Mouse (Mus musculus): ENCODE measurements at regions not wholly inside any gene's neighbourhood (a gene's known extent, or its start where the extent isn't known, plus 50 kb on each side); places are given as distances from the start of the nearest gene placed in this dataset.

DNA sequence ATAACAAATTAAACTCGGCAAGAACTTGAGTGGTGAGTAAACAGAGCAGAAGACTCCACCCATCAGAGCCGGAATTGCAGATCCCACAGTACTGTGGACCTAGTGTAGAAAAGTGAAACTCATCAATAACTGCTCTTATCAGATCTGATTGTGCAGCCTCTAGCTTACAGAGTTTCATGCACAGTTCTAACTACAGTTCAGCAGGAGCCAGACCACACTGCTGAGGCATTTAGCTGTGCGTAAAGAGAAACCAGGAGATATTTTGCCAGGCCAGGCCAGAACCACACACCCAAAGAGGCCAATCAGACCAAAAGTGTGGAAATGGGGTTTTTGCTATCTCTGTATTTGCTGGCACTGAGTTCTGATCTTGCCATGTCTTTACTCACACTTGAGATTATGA lies 71.9 kb upstream of the Ptgfr start:
- H3K36me3 ChIP-seq (ENCODE audit: insufficient read depth, low read length) = no peaks in the 10 kb centered on the region
- H3K27me3 ChIP-seq (replicated peaks; ENCODE audit: insufficient read depth, low read length) = no peaks in the 10 kb centered on the region
- no peak overlapping the region for H3K4me2 ChIP-seq (replicated peaks; ENCODE audit: low read depth, low read length)
- no peak overlapping the region for H3K9ac ChIP-seq (replicated peaks; ENCODE audit: low read depth)
- TF ChIP-seq EP300 (IDR thresholded peaks at IDR 0.05) (no peak), CTCF (IDR thresholded peaks at IDR 0.05) (no peak)
- 40% methylated on average over 3 of the region's 3 CpGs for WGBS
- H3K4me3 ChIP-seq (ENCODE audit: low read depth, low read length) = no peak overlapping the region
- DNase-seq (ENCODE audit: low spot score) (no peak), ATAC-seq (no peak)
- no peak overlapping the region for H3K27ac ChIP-seq (ENCODE audit: low read length)
- peaks cover 4% of the 10 kb centered on the region; the same call in 1 of the 2 replicates for H3K4me1 ChIP-seq (ENCODE audit: insufficient read depth, low read depth, low read length)
- H3K9me3 ChIP-seq (ENCODE audit: low read length) = no peaks in the 10 kb centered on the region

- H3K27ac ChIP-seq (ENCODE audit: low read length) = no peak overlapping the region
- TF ChIP-seq EP300 (IDR thresholded peaks at IDR 0.05) (no peak), CTCF (IDR thresholded peaks at IDR 0.05) (no peak)
- H3K4me3 ChIP-seq (ENCODE audit: low read depth, low read length) = no peak overlapping the region
- ATAC-seq = no peak
- no peaks in the 10 kb centered on the region for H3K36me3 ChIP-seq (ENCODE audit: insufficient read depth, low read length)
- no peak overlapping the region for H3K9ac ChIP-seq (replicated peaks; ENCODE audit: low read depth)
- peaks cover 4% of the 10 kb centered on the region; the same call in 1 of the 2 replicates for H3K4me1 ChIP-seq (ENCODE audit: insufficient read depth, low read depth, low read length)
- no peak for DNase-seq (ENCODE audit: low spot score)
- H3K4me2 ChIP-seq (replicated peaks; ENCODE audit: low read depth, low read length) = no peak overlapping the region
- no peaks in the 10 kb centered on the region for H3K9me3 ChIP-seq (ENCODE audit: low read length)
- no peaks in the 10 kb centered on the region for H3K27me3 ChIP-seq (replicated peaks; ENCODE audit: insufficient read depth, low read length)
Observed at GRCm38 (mm10) chr3:151908886-151909285, 71.5 kb upstream of the Ptgfr start.

DNA sequence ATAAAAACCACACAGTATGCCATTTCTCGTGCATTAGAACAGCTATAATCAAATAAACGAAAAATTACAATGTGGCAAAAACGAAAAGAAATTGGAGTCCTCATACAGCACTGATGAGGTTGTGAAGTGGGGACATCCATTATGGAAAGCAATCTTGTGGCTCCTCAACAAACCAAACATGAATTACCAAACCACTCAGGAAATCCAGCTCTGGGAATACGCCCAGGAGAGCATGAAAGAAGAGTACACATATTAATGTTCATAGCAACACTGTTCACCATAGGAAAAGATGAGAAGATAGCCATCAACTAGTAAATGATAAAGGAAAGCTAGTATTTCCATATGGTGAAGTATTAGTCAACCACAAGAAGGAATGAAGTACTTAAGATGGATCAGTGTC lies 68.3 kb upstream of the Ptgfr start:
- Histone ChIP-seq H3K4me1 (ENCODE audit: insufficient read depth, low read depth, low read length) (peaks cover 4% of the 10 kb centered on the region; the same call in 1 of the 2 replicates), H3K27me3 (replicated peaks; ENCODE audit: insufficient read depth, low read length) (no peaks in the 10 kb centered on the region), H3K27ac (ENCODE audit: low read length) (no peak overlapping the region), H3K9ac (replicated peaks; ENCODE audit: low read depth) (no peak overlapping the region), H3K4me2 (replicated peaks; ENCODE audit: low read depth, low read length) (no peak overlapping the region), H3K9me3 (ENCODE audit: low read length) (no peaks in the 10 kb centered on the region), H3K4me3 (ENCODE audit: low read depth, low read length) (no peak overlapping the region), H3K36me3 (ENCODE audit: insufficient read depth, low read length) (no peaks in the 10 kb centered on the region)
- TF ChIP-seq EP300 (IDR thresholded peaks at IDR 0.05) (no peak), CTCF (IDR thresholded peaks at IDR 0.05) (no peak)
- no peak for DNase-seq (ENCODE audit: low spot score)
- ATAC-seq = no peak
- WGBS = 85% methylated on average over 4 of the region's 4 CpGs

DNA sequence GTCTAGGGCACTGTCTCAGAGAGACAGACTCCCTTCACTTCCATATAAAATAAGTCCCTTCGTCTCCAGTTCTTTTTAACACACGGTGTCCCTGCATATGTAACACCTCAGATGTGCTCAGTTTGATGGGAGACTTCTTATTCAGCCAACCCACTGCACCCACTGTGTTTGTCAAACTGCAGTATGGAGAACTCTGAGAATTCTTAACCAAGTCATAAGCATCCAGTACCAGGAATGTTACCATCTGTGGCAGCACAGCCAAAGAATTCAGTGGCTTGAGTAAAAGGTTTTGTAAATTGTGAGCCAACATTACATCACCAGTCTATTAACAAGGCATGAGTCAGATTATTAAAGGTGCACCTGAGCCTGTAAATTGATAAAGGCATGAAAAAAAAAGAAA lies 65.7 kb upstream of the Ptgfr start:
- no peaks in the 10 kb centered on the region for H3K9me3 ChIP-seq (ENCODE audit: low read length)
- no peaks in the 10 kb centered on the region for H3K36me3 ChIP-seq (ENCODE audit: insufficient read depth, low read length)
- no peak for DNase-seq (ENCODE audit: low spot score)
- TF ChIP-seq EP300 (IDR thresholded peaks at IDR 0.05) = no peak
- H3K27me3 ChIP-seq (replicated peaks; ENCODE audit: insufficient read depth, low read length) = no peaks in the 10 kb centered on the region
- H3K4me1 ChIP-seq (ENCODE audit: insufficient read depth, low read depth, low read length) = no peaks in the 10 kb centered on the region
- no peak overlapping the region for H3K27ac ChIP-seq (ENCODE audit: low read length)
- H3K4me3 ChIP-seq (ENCODE audit: low read depth, low read length) = no peak overlapping the region
- WGBS = 74% methylated on average over 2 of the region's 2 CpGs
- no peak overlapping the region for H3K4me2 ChIP-seq (replicated peaks; ENCODE audit: low read depth, low read length)
- ATAC-seq = no peak
- H3K9ac ChIP-seq (replicated peaks; ENCODE audit: low read depth) = no peak overlapping the region

DNA sequence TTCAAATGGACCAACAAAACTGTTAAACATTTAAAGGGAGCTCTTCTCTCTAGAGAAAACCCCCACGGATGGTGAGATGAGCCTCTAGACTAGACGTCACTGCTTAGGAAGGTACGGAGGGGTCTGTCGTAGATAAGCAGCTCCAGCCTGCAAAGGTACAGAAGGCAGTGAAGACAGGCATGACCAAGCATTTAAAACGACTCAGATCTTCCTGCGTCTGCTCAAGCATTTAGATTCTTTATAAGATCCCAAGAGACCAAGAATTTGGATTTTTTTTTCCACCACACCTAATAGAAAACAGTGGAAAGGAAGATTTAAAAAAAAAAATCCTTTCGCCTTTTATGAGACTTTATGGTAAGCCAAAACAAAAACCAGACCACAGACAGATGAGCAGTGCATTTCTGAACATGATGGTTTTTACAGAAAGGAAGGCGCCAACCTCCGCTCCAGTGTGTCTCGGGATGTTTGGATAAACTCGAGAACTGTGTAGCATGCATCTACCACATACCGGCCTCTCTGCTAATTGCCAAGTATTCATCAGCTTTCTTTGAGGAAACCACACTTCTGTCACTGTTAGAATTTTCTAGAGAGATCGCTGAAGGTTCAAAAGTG lies 64.9 kb upstream of the Ptgfr start:
- ATAC-seq = no peak

GRCm38 (mm10) chr3:151899676-151900075 lies 62.2 kb upstream of the Ptgfr start:
- DNase-seq (ENCODE audit: low spot score) = no peak
- Histone ChIP-seq H3K9ac (replicated peaks; ENCODE audit: low read depth) (no peak overlapping the region), H3K4me2 (replicated peaks; ENCODE audit: low read depth, low read length) (no peak overlapping the region), H3K4me3 (ENCODE audit: low read depth, low read length) (no peak overlapping the region), H3K36me3 (ENCODE audit: insufficient read depth, low read length) (no peaks in the 10 kb centered on the region), H3K4me1 (ENCODE audit: insufficient read depth, low read depth, low read length) (no peaks in the 10 kb centered on the region), H3K27ac (ENCODE audit: low read length) (no peak overlapping the region), H3K9me3 (ENCODE audit: low read length) (no peaks in the 10 kb centered on the region), H3K27me3 (replicated peaks; ENCODE audit: insufficient read depth, low read length) (no peaks in the 10 kb centered on the region)
- TF ChIP-seq EP300 (IDR thresholded peaks at IDR 0.05) (no peak), CTCF (IDR thresholded peaks at IDR 0.05) (no peak)
- no peak for ATAC-seq
- 78% methylated on average over 6 of the region's 6 CpGs for WGBS

More for the DNA sequence above, 64.9 kb upstream of the Ptgfr start:
- H3K27me3 ChIP-seq (replicated peaks; ENCODE audit: insufficient read depth, low read length) = no peaks in the 10 kb centered on the region
- no peaks in the 10 kb centered on the region for H3K4me1 ChIP-seq (ENCODE audit: insufficient read depth, low read depth, low read length)
- no peak overlapping the region for H3K9ac ChIP-seq (replicated peaks; ENCODE audit: low read depth)
- H3K4me2 ChIP-seq (replicated peaks; ENCODE audit: low read depth, low read length) = no peak overlapping the region
- no peaks in the 10 kb centered on the region for H3K9me3 ChIP-seq (ENCODE audit: low read length)
- no peak overlapping the region for H3K4me3 ChIP-seq (ENCODE audit: low read depth, low read length)
- WGBS = 80% methylated on average over 13 of the region's 13 CpGs
- no peak for TF ChIP-seq EP300 (IDR thresholded peaks at IDR 0.05)
- no peak for TF ChIP-seq CTCF (IDR thresholded peaks at IDR 0.05)
- no peak overlapping the region for H3K27ac ChIP-seq (ENCODE audit: low read length)
- H3K36me3 ChIP-seq (ENCODE audit: insufficient read depth, low read length) = no peaks in the 10 kb centered on the region
- no peak for DNase-seq (ENCODE audit: low spot score)

DNA sequence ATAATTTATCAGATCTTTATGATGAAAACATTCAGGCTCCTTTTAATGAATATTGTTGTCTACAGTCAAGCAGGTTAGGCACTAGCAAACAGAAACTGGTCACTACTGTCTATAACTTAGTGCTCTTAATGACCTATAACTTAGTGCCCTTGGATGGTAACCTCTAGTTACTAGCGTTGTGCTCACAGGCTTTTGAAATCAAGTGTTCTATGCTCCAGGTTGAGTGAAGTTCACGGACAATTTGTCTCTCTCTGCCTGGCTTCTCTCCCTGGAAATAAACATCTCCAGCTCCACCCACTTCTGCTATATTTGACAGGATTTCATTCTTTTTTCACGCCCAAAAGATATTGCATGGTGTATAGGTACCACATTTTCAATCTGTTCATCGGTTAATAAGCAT lies 61.7 kb upstream of the Ptgfr start:
- ATAC-seq (no peak), DNase-seq (ENCODE audit: low spot score) (no peak)
- no peaks in the 10 kb centered on the region for H3K27me3 ChIP-seq (replicated peaks; ENCODE audit: insufficient read depth, low read length)
- TF ChIP-seq CTCF (IDR thresholded peaks at IDR 0.05) (no peak), EP300 (IDR thresholded peaks at IDR 0.05) (no peak)
- no peaks in the 10 kb centered on the region for H3K4me1 ChIP-seq (ENCODE audit: insufficient read depth, low read depth, low read length)
- 70% methylated on average over 4 of the region's 4 CpGs for WGBS
- H3K9me3 ChIP-seq (ENCODE audit: low read length) = no peaks in the 10 kb centered on the region
- no peak overlapping the region for H3K4me2 ChIP-seq (replicated peaks; ENCODE audit: low read depth, low read length)
- H3K27ac ChIP-seq (ENCODE audit: low read length) = no peak overlapping the region
- no peaks in the 10 kb centered on the region for H3K36me3 ChIP-seq (ENCODE audit: insufficient read depth, low read length)
- H3K4me3 ChIP-seq (ENCODE audit: low read depth, low read length) = no peak overlapping the region
- no peak overlapping the region for H3K9ac ChIP-seq (replicated peaks; ENCODE audit: low read depth)

All from lung, postnatal 0 days (tissue).